Mouse (Mus musculus) CH12.LX (cell line): ENCODE data around the gene Kcnrg.
A peak's percentile ranks its signal among the peaks of the same experiment; 100 is the strongest.

Experiments used
- CHD2 ChIP-seq: IDR thresholded peaks from 2 replicates; pipeline ENCODE4 v1.6.1; 2011; ENCODE audit warnings: low read length, improper control_type of control experiment
- CTCF ChIP-seq, 2 experiments: IDR thresholded peaks in 1 of 2; conservative IDR thresholded peaks in 1 of 2; 2 replicates each; pipeline ENCODE4 v1.5.1; 2011 to 2012; ENCODE audit warnings: low read depth in 2 of 2, low read length in 2 of 2, improper control_type of control experiment in 1 of 2, inconsistent platforms in 1 of 2, mild to moderate bottlenecking in 1 of 2, moderate library complexity in 1 of 2
- MAX ChIP-seq: IDR thresholded peaks from 2 replicates; pipeline ENCODE4 v1.6.1; 2011; ENCODE audit warnings: low read length, improper control_type of control experiment
- MAZ ChIP-seq: IDR thresholded peaks from 2 replicates; pipeline ENCODE4 v1.6.1; 2012; ENCODE audit warnings: low read depth, mild to moderate bottlenecking, inconsistent platforms, low read length, improper control_type of control experiment, moderate library complexity
- MEF2A ChIP-seq: IDR thresholded peaks from 2 replicates; pipeline ENCODE4 v1.6.1; 2014; ENCODE audit warnings: low read depth, mild to moderate bottlenecking, inconsistent platforms, low read length, improper control_type of control experiment, borderline replicate concordance
- MYC ChIP-seq: IDR thresholded peaks from 2 replicates; pipeline ENCODE4 v1.6.1; 2011; ENCODE audit warnings: low read depth, mild to moderate bottlenecking, improper control_type of control experiment, low read length
- POLR2A ChIP-seq: IDR thresholded peaks from 2 replicates; pipeline ENCODE4 v1.6.1; 2011; ENCODE audit warnings: low read depth, mild to moderate bottlenecking, improper control_type of control experiment, low read length
- POLR2AphosphoS2 ChIP-seq: IDR thresholded peaks from 2 replicates; pipeline ENCODE4 v1.6.1; 2011; ENCODE audit warnings: low read depth, low read length, improper control_type of control experiment
- RAD21 ChIP-seq: IDR thresholded peaks from 2 replicates; pipeline ENCODE4 v1.6.1; 2011; ENCODE audit warnings: low read depth, mild to moderate bottlenecking, low read length, improper control_type of control experiment, moderate library complexity
- RCOR1 ChIP-seq: conservative IDR thresholded peaks from 2 replicates; pipeline ENCODE4 v1.6.1; 2012; ENCODE audit warnings: low read depth, mild to moderate bottlenecking, inconsistent platforms, low read length, improper control_type of control experiment
- ZC3H11A ChIP-seq: IDR thresholded peaks from 2 replicates; pipeline ENCODE4 v1.6.1; 2012; ENCODE audit warnings: low read depth, mild to moderate bottlenecking, inconsistent platforms, low read length, improper control_type of control experiment
- ZNF384 ChIP-seq: IDR thresholded peaks from 2 replicates; pipeline ENCODE4 v1.6.1; 2012; ENCODE audit warnings: low read depth, low read length, improper control_type of control experiment, inconsistent platforms

- TF ChIP-seq POLR2A = no peak
- TF ChIP-seq MYC = no peak
- TF ChIP-seq RCOR1 = no peak
- TF ChIP-seq CTCF (conservative IDR thresholded peaks at IDR 0.05 in 1 of 2, IDR thresholded peaks at IDR 0.05 in 1 of 2; ENCODE audit: low read depth in 2 of 2, low read length in 2 of 2) = no peak
- TF ChIP-seq MAZ = no peak
- TF ChIP-seq CHD2 = no peak
- no peak for TF ChIP-seq POLR2AphosphoS2
- TF ChIP-seq MAX = no peak
- TF ChIP-seq MEF2A = no peak
- TF ChIP-seq ZC3H11A = no peak
- no peak for TF ChIP-seq RAD21
- TF ChIP-seq ZNF384 = peak; percentile 79
Measured at GRCm38 (mm10) chr14:61589288-61590065, 17.8 kb upstream of the Kcnrg start.
